ENCODE assay signal across 8 mouse cellular contexts in genomic region chr19:37375755-37376615, GRCm38 (mm10). TPM values are rescaled to one million over a fixed set of nuclear protein-coding genes. Genes with fewer than 3 reads are reported as not detected.
DNase-seq lines count a peak whose midpoint lies in the region; ATAC-seq lines count a peak whose summit lies in the region.

Kif11 (plus strand) TSS chr19:37376403.

- H3K9ac ChIP-seq in kidney, embryonic 15.5 days: peak within 1 kb of the TSS; percentile 65

- under 1% methylated on average over 73 of the region's 73 CpGs for WGBS in heart, embryonic 10.5 days
- under 1% methylated on average over 73 of the region's 73 CpGs for WGBS in kidney, embryonic 15.5 days

- peak within 1 kb of the TSS; percentile 98 for H3K27ac ChIP-seq in heart, embryonic 10.5 days
- H3K27ac ChIP-seq in kidney, embryonic 15.5 days: peak within 1 kb of the TSS; percentile 98

- H3K4me3 ChIP-seq in heart, embryonic 10.5 days: peak within 1 kb of the TSS; percentile 98
- H3K4me3 ChIP-seq in kidney, embryonic 15.5 days (replicated peaks): peak within 1 kb of the TSS; percentile 72

- peak; percentile 97 to 98 for DNase-seq in B cell, adult 2 months
- DNase-seq in brain, adult 2 months (ENCODE audit: low read depth, low spot score): peak; percentile 99
- DNase-seq in heart, embryonic 10.5 days (ENCODE audit: low spot score): peak; percentile 97
- peak; percentile 95 for DNase-seq in liver
- peak; percentile 95 to 96 for DNase-seq in spleen, postnatal 4 days (ENCODE audit: low spot score in 2 of 2)

- H3K27me3 ChIP-seq in heart, embryonic 10.5 days (ENCODE audit: insufficient read depth, poor library complexity, severe bottlenecking): no peaks in the 10 kb centered on the region
- no peaks in the 10 kb centered on the region for H3K27me3 ChIP-seq in kidney, embryonic 15.5 days

- peak within 1 kb of the TSS; percentile 67 for H3K4me2 ChIP-seq in kidney, embryonic 15.5 days

- ATAC-seq in erythroblast, adult 5-6 weeks (replicated peaks; ENCODE audit: low FRiP score, poor library complexity, severe bottlenecking): peak; percentile 87
- ATAC-seq in kidney, embryonic 15.5 days (replicated peaks; ENCODE audit: low FRiP score): peak; percentile 99
- peak; percentile 99 for ATAC-seq in monocyte, adult 5-6 weeks (replicated peaks; ENCODE audit: insufficient number of reproducible peaks, low FRiP score, low TSS enrichment, poor library complexity, severe bottlenecking)

- 0 out of 2 replicates have a peak, but pooled peaks cover 3% of the 10 kb centered on the region for H3K36me3 ChIP-seq in heart, embryonic 10.5 days
- no peaks in the 10 kb centered on the region for H3K36me3 ChIP-seq in kidney, embryonic 15.5 days

- peaks cover 10% of the 10 kb centered on the region for H3K4me1 ChIP-seq in heart, embryonic 10.5 days
- H3K4me1 ChIP-seq in kidney, embryonic 15.5 days: peaks cover 30% of the 10 kb centered on the region

- H3K9me3 ChIP-seq in heart, embryonic 10.5 days: no peaks in the 10 kb centered on the region
- no peaks in the 10 kb centered on the region for H3K9me3 ChIP-seq in kidney, embryonic 15.5 days (replicated peaks)

RNA-seq across cellular contexts. Expression of gene Kif11, which starts in this region (rescaled TPM):
- total RNA-seq in erythroblast, adult 5-6 weeks (2015; ENCODE audit: low replicate concordance): 65.3 and 69.0 TPM in 2 replicates
- 103 and 108 TPM in 2 replicates for total RNA-seq in erythroblast, adult 5-6 weeks (2017; ENCODE audit: low replicate concordance)
- polyA plus RNA-seq in heart, embryonic 10.5 days (2016; fragmentation: Nextera tagmentation; extraction: Ambion mirVana): 54.7 and 56.8 TPM in 2 replicates
- polyA plus RNA-seq in kidney, embryonic 15.5 days (2015; fragmentation: Nextera tagmentation; extraction: Ambion mirVana): 60.8 and 60.9 TPM in 2 replicates
- total RNA-seq in monocyte, adult 5-6 weeks (2017): 2.0 to 4.7 TPM (median 3.8 TPM) in 3 replicates

Comparison
In these comparisons a context has a peak if more than half of its experiments do, and no peak if none do; other contexts are left out.
1. Peak in every context shown above with its lines: DNase-seq, ATAC-seq, H3K4me3 ChIP-seq and H3K27ac ChIP-seq.
2. RNA of gene Kif11 (total RNA-seq): 65.3 to 108 TPM in erythroblast, adult 5-6 weeks; 2.0 to 4.7 TPM in monocyte, adult 5-6 weeks; every median in the first group is over 10 times any median in the second.